Mouse (Mus musculus) heart, adult 2 months (tissue): ENCODE results near the gene Reln. TPM values are rescaled to one million over a fixed set of nuclear protein-coding genes. Genes with fewer than 3 reads are reported as not detected.

Experiments
- DNase-seq, 2 experiments: peaks; one replicate each; pipeline ENCODE4 v3.0.0; 2021
- H3K27ac ChIP-seq: fragments of 200-600 bp; 2 replicates; pipeline ENCODE4 v1.8.1; 2022
- H3K27me3 ChIP-seq: fragments of 200-500 bp; 2 replicates; pipeline ENCODE4 v1.6.1; 2012; ENCODE audit warnings: mild to moderate bottlenecking, low read length, inconsistent platforms, mixed read lengths; ENCODE audit not compliant: control insufficient read depth, insufficient read depth
- H3K36me3 ChIP-seq: fragments of 200-500 bp; 2 replicates; pipeline ENCODE4 v1.6.1; 2012; ENCODE audit warnings: low read length, inconsistent platforms; ENCODE audit not compliant: control insufficient read depth, insufficient read depth
- H3K4me1 ChIP-seq: fragments of 200-500 bp; 2 replicates; pipeline ENCODE4 v1.6.1; 2011; ENCODE audit warnings: low read length; ENCODE audit not compliant: control insufficient read depth, insufficient read depth
- H3K4me3 ChIP-seq: fragments of 200-600 bp; 2 replicates; pipeline ENCODE4 v1.8.1; 2022
- H3K79me2 ChIP-seq: fragments of 200-500 bp; replicated peaks from 2 replicates; pipeline ENCODE4 v1.6.1; 2012; ENCODE audit warnings: mild to moderate bottlenecking, inconsistent platforms, low read length, moderate library complexity, mixed read lengths; ENCODE audit not compliant: control insufficient read depth, insufficient read depth
- H3K9ac ChIP-seq: fragments of 200-500 bp; 2 replicates; pipeline ENCODE4 v1.6.1; 2012; ENCODE audit warnings: low read depth, mild to moderate bottlenecking, control low read depth, inconsistent platforms, low read length, mixed read lengths
- CTCF ChIP-seq: fragments of 200-600 bp; IDR thresholded peaks from 2 replicates; pipeline ENCODE4 v1.8.1; 2022; ENCODE audit warnings: antibody characterized with exemption, mild to moderate bottlenecking, moderate library complexity
- EP300 ChIP-seq: fragments of 200-500 bp; IDR thresholded peaks from 2 replicates; pipeline ENCODE4 v1.6.1; 2011; ENCODE audit warnings: low read depth, low read length, control low read depth; ENCODE audit not compliant: insufficient read depth
- POLR2A ChIP-seq: fragments of 200-500 bp; IDR thresholded peaks from 2 replicates; pipeline ENCODE4 v1.6.1; 2011; ENCODE audit warnings: mild to moderate bottlenecking, low read depth, low read length, control low read depth; ENCODE audit not compliant: insufficient read depth
- WGBS: fragments of 180-500 bp; shearing (Covaris S2); methylation state at CpG from one replicate; pipeline ENCODE4 v1.1.7; 2018; 5-methylcytosine and 5-hydroxymethylcytosine counted together
- intact Hi-C: fragments of 180-260 bp; cut with DNase I; formaldehyde crosslinking; loops from one replicate; pipeline ENCODE4 v1.15.1; 2025
- polyA plus RNA-seq: library from polyadenylated mRNA; depleted of rRNA; stranded (reverse); fragments of >200 nt; gene quantifications from 2 replicates; pipeline ENCODE4 v1.2.3, GENCODE M21; 2012
- total RNA-seq, 2 experiments: library from RNA; stranded (reverse); gene quantifications; 2 replicates each; pipeline ENCODE4 v1.2.3; 2021

The Reln gene
- total and polyA plus RNA-seq, 3 experiments: 2.6 to 4.0 (median 2.6) TPM

DNA sequence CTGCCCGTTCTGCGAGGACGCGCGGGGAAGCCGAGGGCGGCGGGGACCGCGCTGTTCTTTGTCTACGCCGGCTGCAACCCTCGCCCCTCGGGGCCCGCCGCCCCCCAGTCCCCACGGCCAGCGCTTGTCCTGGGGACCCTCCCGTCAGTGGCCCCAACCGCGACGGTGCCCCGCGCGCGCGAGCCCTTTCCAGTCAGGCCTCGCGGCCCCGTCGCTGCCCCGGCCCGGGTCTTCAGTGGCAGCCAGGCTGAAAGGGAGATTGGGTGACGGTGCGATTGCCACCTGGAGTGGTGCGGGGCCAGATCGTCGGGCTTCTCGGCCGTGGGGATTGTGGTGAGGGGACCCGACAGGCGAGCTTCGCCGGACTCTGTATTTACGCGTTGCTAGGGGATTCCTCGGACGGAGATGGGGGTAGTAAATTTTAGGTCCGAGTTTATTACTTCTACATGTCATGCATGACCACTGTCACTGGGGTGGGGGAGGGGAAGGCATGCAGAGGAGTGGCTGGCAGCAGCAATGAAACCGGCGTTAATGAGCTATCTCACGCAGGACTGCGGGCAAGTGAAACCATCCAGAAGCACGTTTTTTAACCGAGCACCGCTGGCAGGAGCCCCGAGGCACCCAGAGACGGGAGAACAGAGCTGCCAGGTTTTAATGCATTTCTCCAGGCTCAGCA lies 612 bp upstream of the Reln start:
- H3K27ac ChIP-seq: no peak overlapping the region
- TF ChIP-seq CTCF: no peak
- TF ChIP-seq POLR2A: no peak
- no peak for TF ChIP-seq EP300
- H3K79me2 ChIP-seq: no peaks in the 10 kb centered on the region
- no peaks in the 10 kb centered on the region for H3K4me1 ChIP-seq
- H3K36me3 ChIP-seq: no peaks in the 10 kb centered on the region
- intact Hi-C loops: no loop called here
- DNase-seq: peak in 1 of 2 experiments; percentile 18
- WGBS: 2% methylated on average over 57 of the region's 58 CpGs
- H3K9ac ChIP-seq: no peak overlapping the region; the same call in 1 of the 2 replicates
- peaks cover 17% of the 10 kb centered on the region for H3K27me3 ChIP-seq
- 0 out of 2 replicates have a peak overlapping the region, but pooled peaks have one; percentile 23 for H3K4me3 ChIP-seq

DNA sequence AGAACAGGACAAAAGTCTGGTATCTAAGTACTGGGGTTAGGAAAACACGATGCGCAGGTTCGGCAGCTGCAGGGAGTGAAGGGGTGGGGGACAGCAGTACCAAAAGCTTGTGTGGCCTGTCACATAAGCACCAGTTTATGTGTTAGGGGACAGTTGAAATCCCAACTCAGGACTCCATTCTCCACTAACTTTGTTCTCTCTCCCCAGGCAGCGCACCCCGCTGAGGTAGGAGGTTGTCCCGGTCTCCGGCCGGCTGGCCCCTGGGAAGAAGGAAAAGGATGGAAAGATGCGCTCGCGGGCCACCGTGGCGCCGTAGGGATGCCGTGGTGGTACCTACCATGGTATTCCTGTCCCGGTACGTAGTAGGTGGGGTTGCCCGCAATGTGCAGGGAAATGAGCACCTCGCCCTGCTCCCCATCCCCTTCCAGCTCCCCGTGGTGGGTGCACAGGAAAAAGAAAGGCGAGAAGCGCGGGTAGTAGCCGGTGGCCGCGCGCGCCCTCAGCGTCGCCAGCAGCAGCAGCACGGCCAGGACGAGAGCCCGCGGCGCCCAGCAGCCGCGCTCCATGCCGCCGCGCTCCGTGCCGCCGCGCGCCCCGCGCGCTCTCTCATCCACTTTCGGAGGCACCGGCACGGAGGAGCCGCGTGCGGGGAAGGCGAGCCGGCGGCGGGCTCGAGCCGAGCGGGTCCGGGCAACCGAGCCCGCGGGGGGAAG lies 503 bp downstream of the Reln start:
- peak; percentile 6 to 21 for DNase-seq

DNA sequence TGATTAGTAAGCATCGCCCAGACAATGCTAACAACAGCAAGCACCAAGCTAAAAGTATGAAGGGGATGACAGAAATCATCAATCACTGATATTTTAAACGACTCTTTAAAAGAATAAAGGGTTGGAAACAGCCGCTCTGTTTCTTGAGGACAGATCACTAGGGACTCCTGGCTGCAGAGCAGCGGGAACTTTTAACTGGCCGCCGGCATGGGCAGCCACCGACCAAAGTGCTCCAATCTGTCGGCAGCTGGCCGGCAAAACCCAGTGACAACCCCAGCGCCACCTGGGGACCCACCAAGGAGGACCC lies 1.0 kb downstream of the Reln start:
- intact Hi-C loops: no loop called here
- no peak overlapping the region for H3K9ac ChIP-seq

More for the DNA sequence above, 503 bp downstream of the Reln start:
- Histone ChIP-seq H3K27me3 (peaks cover 17% of the 10 kb centered on the region), H3K27ac (no peak overlapping the region), H3K4me1 (no peaks in the 10 kb centered on the region), H3K9ac (no peak overlapping the region), H3K4me3 (peak overlapping the region; percentile 27), H3K79me2 (no peaks in the 10 kb centered on the region), H3K36me3 (no peaks in the 10 kb centered on the region)
- intact Hi-C loops: no loop called here
- under 1% methylated on average over 65 of the region's 65 CpGs for WGBS
- TF ChIP-seq POLR2A: no peak
- TF ChIP-seq CTCF: no peak
- TF ChIP-seq EP300: no peak

DNA sequence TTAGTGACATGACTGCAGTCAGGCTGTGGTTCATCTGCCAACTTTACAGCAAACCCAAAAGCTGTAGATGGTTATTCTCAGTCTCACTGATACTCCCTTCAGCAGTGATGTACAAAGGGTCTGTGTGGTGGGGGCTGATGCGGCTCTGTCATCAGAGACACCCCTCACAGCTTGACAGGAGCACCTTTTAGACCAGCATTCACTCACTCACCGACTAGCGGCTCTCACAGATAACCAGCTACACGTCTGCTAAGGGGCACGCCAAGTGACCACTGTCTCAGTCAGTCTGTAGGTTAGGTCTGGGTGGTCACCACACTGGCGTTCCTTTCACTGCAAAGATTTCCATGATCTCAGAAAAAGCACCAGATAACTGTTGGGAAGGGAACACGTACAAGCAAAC lies 2.0 kb downstream of the Reln start:
- DNase-seq: no peak
- no peaks in the 10 kb centered on the region for H3K36me3 ChIP-seq
- H3K9ac ChIP-seq: no peak overlapping the region
- no peak overlapping the region for H3K27ac ChIP-seq
- intact Hi-C loops: no loop called here
- no peak overlapping the region for H3K4me3 ChIP-seq
- 54% methylated on average over 7 of the region's 7 CpGs for WGBS
- no peaks in the 10 kb centered on the region for H3K79me2 ChIP-seq
- H3K4me1 ChIP-seq: no peaks in the 10 kb centered on the region
- no peak for TF ChIP-seq EP300
- no peak for TF ChIP-seq POLR2A
- no peak for TF ChIP-seq CTCF
- H3K27me3 ChIP-seq: peaks cover 17% of the 10 kb centered on the region

More for the DNA sequence above, 1.0 kb downstream of the Reln start:
- Histone ChIP-seq H3K4me3 (no peak overlapping the region), H3K27ac (no peak overlapping the region), H3K4me1 (no peaks in the 10 kb centered on the region), H3K79me2 (no peaks in the 10 kb centered on the region), H3K36me3 (no peaks in the 10 kb centered on the region), H3K27me3 (peaks cover 17% of the 10 kb centered on the region)
- no peak for DNase-seq
- WGBS: 4% methylated on average over 10 of the region's 10 CpGs
- TF ChIP-seq CTCF: no peak
- no peak for TF ChIP-seq POLR2A
- no peak for TF ChIP-seq EP300

DNA sequence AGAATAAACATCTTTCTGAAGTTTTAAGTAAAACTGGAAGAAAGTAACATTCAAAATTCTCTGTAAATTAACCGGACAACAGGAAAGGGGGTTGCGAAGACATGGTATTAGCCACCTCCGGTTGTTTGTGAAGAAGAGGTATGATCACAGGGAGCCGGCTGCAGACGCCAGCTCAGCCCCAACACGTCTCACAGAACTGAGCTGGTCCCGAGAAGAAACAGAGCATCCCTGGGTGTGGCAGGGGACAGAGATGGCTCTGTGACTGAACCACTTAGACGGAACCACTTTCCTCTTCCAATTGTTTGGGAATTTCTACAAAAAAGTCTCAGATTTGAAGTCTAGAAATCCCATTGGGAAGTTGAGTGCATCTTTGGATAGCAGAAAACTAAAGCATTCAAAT lies 3.5 kb downstream of the Reln start:
- Histone ChIP-seq H3K27me3 (peaks cover 17% of the 10 kb centered on the region), H3K36me3 (no peaks in the 10 kb centered on the region), H3K4me3 (no peak overlapping the region), H3K9ac (no peak overlapping the region), H3K27ac (no peak overlapping the region), H3K4me1 (no peaks in the 10 kb centered on the region), H3K79me2 (no peaks in the 10 kb centered on the region)
- 82% methylated on average over 8 of the region's 8 CpGs for WGBS
- intact Hi-C loops: no loop called here
- no peak for TF ChIP-seq EP300
- TF ChIP-seq POLR2A: no peak
- no peak for TF ChIP-seq CTCF
- no peak for DNase-seq

DNA sequence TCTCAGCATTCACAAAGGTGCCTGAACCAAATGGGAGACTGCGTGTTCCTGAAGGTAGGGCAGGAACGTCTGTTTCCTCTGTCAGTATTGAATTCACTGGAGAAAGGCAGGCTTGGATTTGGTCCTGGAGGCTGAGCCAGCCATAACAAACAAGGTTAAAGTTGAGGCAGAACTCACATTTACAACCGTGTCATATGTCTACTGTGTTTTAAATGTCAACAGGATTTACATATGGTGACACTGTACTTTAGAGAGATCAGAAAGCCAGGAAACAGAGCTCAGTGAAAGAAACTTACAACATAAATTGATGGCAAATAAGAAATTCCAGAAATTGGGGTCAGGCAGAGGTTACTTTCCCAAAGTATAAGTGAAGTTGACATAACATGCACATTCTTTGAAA lies 9.1 kb downstream of the Reln start:
- no peak for DNase-seq
- no peaks in the 10 kb centered on the region for H3K36me3 ChIP-seq
- no peaks in the 10 kb centered on the region for H3K4me1 ChIP-seq
- H3K27me3 ChIP-seq: no peaks in the 10 kb centered on the region
- H3K79me2 ChIP-seq: no peaks in the 10 kb centered on the region
- WGBS: 34% methylated on average over 3 of the region's 3 CpGs
- H3K9ac ChIP-seq: no peak overlapping the region
- intact Hi-C loops: no loop called here
- H3K4me3 ChIP-seq: no peak overlapping the region
- no peak overlapping the region for H3K27ac ChIP-seq
- TF ChIP-seq POLR2A (no peak), CTCF (no peak), EP300 (no peak)
